Mouse (Mus musculus) liver, embryonic 16.5 days (tissue): ENCODE results near the gene Car5a. TPM values are rescaled to one million over a fixed set of nuclear protein-coding genes. Genes with fewer than 3 reads are reported as not detected.

Source experiments
- ATAC-seq: fragments of 200-750 bp; cut with Nextera tagmentation; 2 replicates; pipeline ENCODE4 v1.8.0; 2017; ENCODE audit warnings: low read depth, mild to moderate bottlenecking, moderate number of reproducible peaks, moderate library complexity
- H3K27ac ChIP-seq: fragments of 300-500 bp; sonication (generic); 2 replicates; pipeline ENCODE4 v1.5.1; 2014; ENCODE audit warnings: mild to moderate bottlenecking, low read length
- H3K27me3 ChIP-seq: fragments of 300-500 bp; sonication (generic); 2 replicates; pipeline ENCODE4 v1.6.1; 2014; ENCODE audit warnings: low read depth, low read length, mixed read lengths; ENCODE audit not compliant: control insufficient read depth, insufficient read depth
- H3K36me3 ChIP-seq: fragments of 300-500 bp; sonication (generic); 2 replicates; pipeline ENCODE4 v1.6.1; 2014; ENCODE audit warnings: mild to moderate bottlenecking; ENCODE audit not compliant: control insufficient read depth, insufficient read depth
- H3K4me1 ChIP-seq: fragments of 300-500 bp; sonication (generic); 2 replicates; pipeline ENCODE4 v1.6.1; 2014; ENCODE audit warnings: low read depth, low read length, mixed read lengths; ENCODE audit not compliant: control insufficient read depth
- H3K4me2 ChIP-seq: fragments of 300-500 bp; sonication (generic); 2 replicates; pipeline ENCODE4 v1.6.1; 2014; ENCODE audit warnings: low read depth, low read length, mixed read lengths
- H3K4me3 ChIP-seq: fragments of 300-500 bp; sonication (generic); 2 replicates; pipeline ENCODE4 v1.5.1; 2014; ENCODE audit warnings: low read depth, mild to moderate bottlenecking, low read length
- H3K9ac ChIP-seq: fragments of 300-500 bp; sonication (generic); 2 replicates; pipeline ENCODE4 v1.6.1; 2014; ENCODE audit warnings: low read depth, low read length
- H3K9me3 ChIP-seq: fragments of 300-500 bp; sonication (generic); replicated peaks from 2 replicates; pipeline ENCODE4 v1.6.1; 2016; ENCODE audit warnings: low read length; ENCODE audit not compliant: control insufficient read depth
- WGBS: fragments of 180-500 bp; shearing (Covaris S2); extraction: QIAGEN DNeasy Blood & Tissue Kit; methylation state at CpG from one replicate; pipeline ENCODE4 v1.1.7; 2014; ENCODE audit not compliant: insufficient replicate concordance; 5-methylcytosine and 5-hydroxymethylcytosine counted together
- polyA plus RNA-seq: library from polyadenylated mRNA; unstranded; fragments of >200 nt; fragmentation: Nextera tagmentation; extraction: Ambion mirVana; gene quantifications from 2 replicates; pipeline ENCODE4 v1.2.1, GENCODE M21; 2015

The Car5a gene
- polyA plus RNA-seq, 1 experiment from 2014 or later: 8.4 TPM

GRCm38 (mm10) chr8:121877212-121877611 lies 67.5 kb downstream of the Car5a start:
- H3K36me3 ChIP-seq: peaks cover 18% of the 10 kb centered on the region
- no peak overlapping the region for H3K27ac ChIP-seq
- H3K4me1 ChIP-seq: peaks cover under 1% of the 10 kb centered on the region; the same call in 1 of the 2 replicates
- H3K9me3 ChIP-seq: no peaks in the 10 kb centered on the region
- H3K4me3 ChIP-seq: no peak overlapping the region
- 13% methylated on average over 5 of the region's 5 CpGs for WGBS
- no peak for ATAC-seq
- no peak overlapping the region for H3K9ac ChIP-seq
- no peak overlapping the region for H3K4me2 ChIP-seq
- H3K27me3 ChIP-seq: no peaks in the 10 kb centered on the region

- no peak for ATAC-seq
- no peak overlapping the region for H3K27ac ChIP-seq
- H3K4me3 ChIP-seq: no peak overlapping the region
- no peak overlapping the region for H3K4me2 ChIP-seq
- WGBS: 43% methylated on average over 9 of the region's 9 CpGs
- H3K9me3 ChIP-seq: no peaks in the 10 kb centered on the region
- peaks cover 4% of the 10 kb centered on the region for H3K4me1 ChIP-seq
- no peak overlapping the region for H3K9ac ChIP-seq
- no peaks in the 10 kb centered on the region for H3K27me3 ChIP-seq
- peaks cover 3% of the 10 kb centered on the region; the same call in 1 of the 2 replicates for H3K36me3 ChIP-seq
Observed at GRCm38 (mm10) chr8:121875517-121875916, 69.2 kb downstream of the Car5a start.

- H3K36me3 ChIP-seq: 0 out of 2 replicates have a peak, but pooled peaks cover 3% of the 10 kb centered on the region
- H3K27me3 ChIP-seq: no peaks in the 10 kb centered on the region
- H3K4me2 ChIP-seq: no peak overlapping the region
- peaks cover 4% of the 10 kb centered on the region for H3K4me1 ChIP-seq
- H3K9ac ChIP-seq: no peak overlapping the region
- no peak for ATAC-seq
- no peaks in the 10 kb centered on the region for H3K9me3 ChIP-seq
- WGBS: 62% methylated on average over 3 of the region's 3 CpGs
- no peak overlapping the region for H3K4me3 ChIP-seq
- H3K27ac ChIP-seq: no peak overlapping the region
Observed at GRCm38 (mm10) chr8:121875045-121875444, 69.7 kb downstream of the Car5a start.

- no peaks in the 10 kb centered on the region for H3K27me3 ChIP-seq
- H3K36me3 ChIP-seq: no peaks in the 10 kb centered on the region
- H3K27ac ChIP-seq: no peak overlapping the region
Observed at GRCm38 (mm10) chr8:121874031-121874430, 70.7 kb downstream of the Car5a start.

GRCm38 (mm10) chr8:121871833-121872440 lies 72.8 kb downstream of the Car5a start:
- Histone ChIP-seq H3K4me1 (peaks cover 4% of the 10 kb centered on the region), H3K4me3 (no peak overlapping the region), H3K4me2 (no peak overlapping the region), H3K27ac (no peak overlapping the region), H3K9ac (no peak overlapping the region), H3K27me3 (no peaks in the 10 kb centered on the region), H3K36me3 (no peaks in the 10 kb centered on the region), H3K9me3 (no peaks in the 10 kb centered on the region)
- 0 out of 2 replicates have a peak, but pooled peaks have one; percentile 22 for ATAC-seq
- 35% methylated on average over 10 of the region's 10 CpGs for WGBS

More at GRCm38 (mm10) chr8:121874031-121874430, 70.7 kb downstream of the Car5a start:
- H3K9me3 ChIP-seq: no peaks in the 10 kb centered on the region
- no peak overlapping the region for H3K4me3 ChIP-seq
- H3K4me1 ChIP-seq: peaks cover 4% of the 10 kb centered on the region
- WGBS: 44% methylated on average over 9 of the region's 9 CpGs
- no peak overlapping the region for H3K4me2 ChIP-seq
- H3K9ac ChIP-seq: no peak overlapping the region
- peak; percentile 54; the same call in 1 of the 2 replicates for ATAC-seq

GRCm38 (mm10) chr8:121870190-121870589 lies 74.5 kb downstream of the Car5a start:
- WGBS: 56% methylated on average over 2 of the region's 2 CpGs
- peaks cover 4% of the 10 kb centered on the region for H3K4me1 ChIP-seq
- no peak for ATAC-seq
- no peak overlapping the region for H3K9ac ChIP-seq
- no peaks in the 10 kb centered on the region for H3K27me3 ChIP-seq
- H3K9me3 ChIP-seq: no peaks in the 10 kb centered on the region
- no peaks in the 10 kb centered on the region for H3K36me3 ChIP-seq
- H3K4me2 ChIP-seq: no peak overlapping the region
- H3K27ac ChIP-seq: no peak overlapping the region
- no peak overlapping the region for H3K4me3 ChIP-seq

GRCm38 (mm10) chr8:121868896-121869295 lies 75.8 kb downstream of the Car5a start:
- Histone ChIP-seq H3K4me2 (no peak overlapping the region), H3K27ac (no peak overlapping the region), H3K4me1 (peaks cover 4% of the 10 kb centered on the region), H3K4me3 (no peak overlapping the region), H3K9me3 (no peaks in the 10 kb centered on the region), H3K9ac (no peak overlapping the region), H3K36me3 (no peaks in the 10 kb centered on the region), H3K27me3 (no peaks in the 10 kb centered on the region)
- ATAC-seq: no peak
- WGBS: 65% methylated on average over 7 of the region's 7 CpGs

- ATAC-seq: no peak
- 72% methylated on average over 5 of the region's 5 CpGs for WGBS
Observed at GRCm38 (mm10) chr8:121868196-121868595, 76.5 kb downstream of the Car5a start.

More at GRCm38 (mm10) chr8:121868196-121868595, 76.5 kb downstream of the Car5a start:
- H3K4me2 ChIP-seq: no peak overlapping the region
- no peak overlapping the region for H3K27ac ChIP-seq
- H3K4me3 ChIP-seq: no peak overlapping the region
- H3K36me3 ChIP-seq: no peaks in the 10 kb centered on the region
- peaks cover 4% of the 10 kb centered on the region for H3K4me1 ChIP-seq
- no peaks in the 10 kb centered on the region for H3K27me3 ChIP-seq
- H3K9ac ChIP-seq: no peak overlapping the region
- no peaks in the 10 kb centered on the region for H3K9me3 ChIP-seq
